Mouse (Mus musculus) kidney, adult 2 months (tissue): Measurements from ENCODE around the gene Cd99l2. TPM values are rescaled to one million over a fixed set of nuclear protein-coding genes. Genes with fewer than 3 reads are reported as not detected.

Experiments
- DNase-seq: peaks from one replicate; pipeline ENCODE4 v3.0.0; 2021
- H3K27ac ChIP-seq: fragments of 200-500 bp; 2 replicates; pipeline ENCODE4 v1.5.1; 2012; ENCODE audit warnings: low read depth, low read length, control low read depth, inconsistent platforms; ENCODE audit not compliant: insufficient read depth
- H3K27me3 ChIP-seq: fragments of 200-500 bp; replicated peaks from 2 replicates; pipeline ENCODE4 v1.6.1; 2012; ENCODE audit warnings: mild to moderate bottlenecking, moderate library complexity, low read length, inconsistent platforms; ENCODE audit not compliant: control insufficient read depth, insufficient read depth
- H3K36me3 ChIP-seq: fragments of 200-500 bp; 2 replicates; pipeline ENCODE4 v1.6.1; 2012; ENCODE audit warnings: mild to moderate bottlenecking, moderate library complexity, low read length, inconsistent platforms; ENCODE audit not compliant: control insufficient read depth, insufficient read depth
- H3K4me1 ChIP-seq: fragments of 200-500 bp; 2 replicates; pipeline ENCODE4 v1.6.1; 2011; ENCODE audit warnings: low read length; ENCODE audit not compliant: control insufficient read depth, insufficient read depth
- H3K4me3 ChIP-seq: fragments of 200-500 bp; 2 replicates; pipeline ENCODE4 v1.5.1; 2011; ENCODE audit warnings: mild to moderate bottlenecking, low read depth, low read length, control low read depth; ENCODE audit not compliant: insufficient read depth
- CTCF ChIP-seq: fragments of 200-500 bp; conservative IDR thresholded peaks from 2 replicates; pipeline ENCODE4 v1.5.1; 2011; ENCODE audit warnings: low read depth, mild to moderate bottlenecking, control low read depth, low read length, moderate library complexity, mixed read lengths; ENCODE audit not compliant: insufficient read depth, insufficient read length
- POLR2A ChIP-seq: fragments of 200-500 bp; IDR thresholded peaks from one replicate; pipeline ENCODE4 v1.6.1; 2011; ENCODE audit warnings: low read depth, low read length, control low read depth
- WGBS: fragments of 180-500 bp; shearing (Covaris S2); methylation state at CpG from one replicate; pipeline ENCODE4 v1.1.7; 2018; 5-methylcytosine and 5-hydroxymethylcytosine counted together
- polyA plus RNA-seq: library from polyadenylated mRNA; depleted of rRNA; stranded (reverse); fragments of >200 nt; gene quantifications from 2 replicates; pipeline ENCODE4 v1.2.3, GENCODE M21; 2012; rRNA removed

The Cd99l2 gene
- polyA plus RNA-seq, result 23.7 and 24.1 TPM in 2 replicates

DNA sequence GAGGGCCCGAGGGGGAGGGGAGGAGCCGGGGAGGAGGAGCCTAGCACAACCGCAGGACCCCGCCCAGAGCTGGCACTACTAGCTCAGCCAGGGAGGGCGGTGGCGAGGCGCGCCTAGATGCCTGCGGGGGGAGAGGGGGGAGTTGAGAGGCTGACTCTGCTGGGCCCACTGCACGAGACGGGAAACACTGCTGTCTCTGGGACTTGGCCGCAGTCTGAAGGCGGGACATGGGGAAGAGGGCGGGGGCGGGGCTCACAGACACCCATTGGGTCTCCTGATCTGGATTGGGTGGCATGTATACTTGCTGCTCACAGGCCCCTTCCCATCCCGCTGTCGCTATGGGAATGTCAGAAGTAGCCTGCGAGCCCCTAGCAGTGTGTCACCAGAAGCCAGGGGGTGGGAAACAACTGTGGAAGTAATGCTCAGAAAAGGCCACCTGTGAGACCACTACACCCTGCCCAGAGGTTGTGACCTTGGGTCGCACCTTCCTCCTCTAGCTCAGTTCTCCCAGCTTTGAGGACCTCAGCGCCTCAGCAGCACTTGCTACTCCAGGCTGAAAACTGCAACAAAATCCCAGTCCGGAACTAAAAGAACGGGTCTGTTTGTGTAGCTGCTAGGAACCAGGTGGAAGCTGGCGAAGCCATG is at the start of gene Cd99l2:
Cd99l2 (minus strand) TSS at position 216 of the 645 bp plus-strand sequence.
- Histone ChIP-seq H3K27me3 (no peaks in the 10 kb centered on the region), H3K4me3 (peak within 1 kb of the TSS; percentile 84), H3K27ac (peak within 1 kb of the TSS; percentile 83), H3K4me1 (peaks cover 8% of the 10 kb centered on the region), H3K36me3 (no peaks in the 10 kb centered on the region)
- no peak for TF ChIP-seq POLR2A
- no peak for TF ChIP-seq CTCF
- DNase-seq, result peak; percentile 94
- WGBS, result 2% methylated on average over 22 of the region's 23 CpGs

- TF ChIP-seq POLR2A (no peak), CTCF (no peak)
- Histone ChIP-seq H3K4me1 (no peaks in the 10 kb centered on the region), H3K4me3 (no peak overlapping the region), H3K36me3 (no peaks in the 10 kb centered on the region), H3K27ac (no peak overlapping the region), H3K27me3 (no peaks in the 10 kb centered on the region)
- WGBS, result 73% methylated on average over 7 of the region's 7 CpGs
- peak; percentile 56 for DNase-seq
Measured at GRCm38 (mm10) chrX:71540821-71541510, 48.3 kb upstream of the Cd99l2 start.

- TF ChIP-seq POLR2A (no peak), CTCF (no peak)
- 79% methylated on average over 2 of the region's 2 CpGs for WGBS
- no peak for DNase-seq
- no peaks in the 10 kb centered on the region for H3K36me3 ChIP-seq
- no peaks in the 10 kb centered on the region for H3K27me3 ChIP-seq
- no peak overlapping the region for H3K27ac ChIP-seq
- H3K4me1 ChIP-seq, result no peaks in the 10 kb centered on the region
- no peak overlapping the region for H3K4me3 ChIP-seq
Measured at GRCm38 (mm10) chrX:71537791-71538190, 45.1 kb upstream of the Cd99l2 start.

- WGBS, result 68% methylated on average over 5 of the region's 5 CpGs
- H3K4me1 ChIP-seq, result no peaks in the 10 kb centered on the region
- no peak for TF ChIP-seq POLR2A
- TF ChIP-seq CTCF, result no peak
- no peaks in the 10 kb centered on the region for H3K27me3 ChIP-seq
- no peaks in the 10 kb centered on the region for H3K36me3 ChIP-seq
- H3K4me3 ChIP-seq, result no peak overlapping the region
- DNase-seq, result peak; percentile 10
- H3K27ac ChIP-seq, result no peak overlapping the region
Measured at GRCm38 (mm10) chrX:71534102-71534501, 41.5 kb upstream of the Cd99l2 start.

- peak; percentile 4 for DNase-seq
- H3K27me3 ChIP-seq, result no peaks in the 10 kb centered on the region
- TF ChIP-seq POLR2A, result no peak
- 0 out of 2 replicates have a peak, but pooled peaks have one; percentile 18 for TF ChIP-seq CTCF
- H3K36me3 ChIP-seq, result no peaks in the 10 kb centered on the region
- WGBS, result 62% methylated on average over 3 of the region's 3 CpGs
- H3K27ac ChIP-seq, result no peak overlapping the region
- no peak overlapping the region for H3K4me3 ChIP-seq
- H3K4me1 ChIP-seq, result no peaks in the 10 kb centered on the region
Measured at GRCm38 (mm10) chrX:71532635-71533034, 40.0 kb upstream of the Cd99l2 start.

GRCm38 (mm10) chrX:71528646-71529045 is 36.0 kb upstream of the Cd99l2 start:
- Histone ChIP-seq H3K4me3 (no peak overlapping the region), H3K27ac (no peak overlapping the region), H3K36me3 (no peaks in the 10 kb centered on the region), H3K4me1 (no peaks in the 10 kb centered on the region), H3K27me3 (no peaks in the 10 kb centered on the region)
- WGBS, result 22% methylated on average over 6 of the region's 6 CpGs
- no peak for TF ChIP-seq CTCF
- DNase-seq, result peak; percentile 54

DNA sequence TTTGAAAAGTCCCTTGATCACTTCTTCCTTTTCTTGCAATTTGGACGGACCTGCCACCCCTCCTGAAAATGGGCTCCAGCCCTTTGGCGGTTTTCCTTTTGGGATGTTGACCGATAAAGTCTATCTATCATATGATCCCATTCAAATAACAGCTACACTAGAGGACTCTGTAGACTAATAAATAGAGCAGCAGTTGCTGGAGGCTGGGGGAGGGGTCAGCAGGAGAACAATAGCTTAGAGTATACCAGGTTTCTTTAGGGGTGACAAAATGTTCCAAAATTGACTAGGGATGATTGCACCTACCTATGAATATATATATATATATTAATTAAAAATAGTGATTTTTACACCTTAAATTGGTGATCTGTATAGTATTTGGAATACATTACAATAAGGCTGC is 35.5 kb upstream of the Cd99l2 start:
- no peak for DNase-seq
- TF ChIP-seq POLR2A (no peak), CTCF (no peak)
- 75% methylated on average over 3 of the region's 3 CpGs for WGBS
- Histone ChIP-seq H3K27me3 (no peaks in the 10 kb centered on the region), H3K4me1 (no peaks in the 10 kb centered on the region), H3K36me3 (no peaks in the 10 kb centered on the region), H3K4me3 (no peak overlapping the region), H3K27ac (no peak overlapping the region)
